Mouse (Mus musculus): Measurements from ENCODE around the gene Rln3. TPM values are rescaled to one million over a fixed set of nuclear protein-coding genes. Genes with fewer than 3 reads are reported as not detected.

Gene Rln3
- polyA plus RNA-seq, 1 experiment from 2014 or later, result 0.48 TPM

DNA sequence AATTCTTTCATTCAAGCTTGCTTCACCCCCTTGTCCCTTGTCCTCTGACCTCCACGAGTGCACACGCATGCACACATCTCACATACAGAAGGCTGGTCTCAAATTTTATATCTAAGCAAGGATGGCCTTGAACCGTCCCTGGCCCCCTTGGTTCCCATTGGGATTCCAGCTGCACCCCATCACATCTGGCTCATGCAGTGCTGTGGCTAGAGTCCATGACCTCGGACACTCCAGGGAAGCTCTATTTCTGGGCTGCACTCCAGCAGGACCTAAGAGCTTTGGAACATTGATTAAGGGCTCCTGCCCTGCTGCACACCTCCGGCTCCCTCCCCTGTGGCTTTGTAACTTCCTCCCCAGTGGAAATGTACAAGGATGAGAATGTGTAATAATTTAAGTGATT is 6.8 kb downstream of the Rln3 start:
- WGBS, result 77% methylated on average over 5 of the region's 5 CpGs

DNA sequence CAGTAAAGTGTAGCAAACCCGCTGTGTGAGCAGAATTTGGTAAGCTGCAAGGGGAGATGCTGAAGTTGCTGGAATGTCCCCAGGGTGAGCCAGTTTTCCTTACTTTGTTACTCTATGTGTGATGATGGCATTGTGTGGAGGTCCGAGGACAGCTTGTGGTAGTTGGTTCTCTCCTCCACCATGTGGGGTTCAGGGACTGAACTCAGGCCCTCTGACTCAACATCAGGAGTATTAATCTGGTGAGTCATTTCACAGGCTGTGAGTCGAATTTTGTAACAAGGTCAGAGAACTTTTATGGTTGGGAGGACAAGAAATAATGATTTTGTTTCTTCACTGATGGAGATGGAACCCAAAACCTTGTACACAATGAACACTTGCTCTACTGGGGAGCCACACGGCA is 12.0 kb downstream of the Rln3 start:
- no peak overlapping the region for H3K9ac ChIP-seq
- no peaks in the 10 kb centered on the region for H3K36me3 ChIP-seq (replicated peaks)
- H3K4me3 ChIP-seq, result no peak overlapping the region
- H3K27me3 ChIP-seq (replicated peaks), result no peaks in the 10 kb centered on the region
- no peak for ATAC-seq (replicated peaks)
- WGBS, result 76% methylated on average over 4 of the region's 4 CpGs
- no peak overlapping the region for H3K27ac ChIP-seq
- H3K4me1 ChIP-seq, result no peaks in the 10 kb centered on the region
- H3K4me2 ChIP-seq, result no peak overlapping the region
- no peaks in the 10 kb centered on the region for H3K9me3 ChIP-seq

More for the DNA sequence above, 6.8 kb downstream of the Rln3 start:
- Histone ChIP-seq H3K4me2 (no peak overlapping the region), H3K27ac (no peak overlapping the region), H3K36me3 (replicated peaks) (no peaks in the 10 kb centered on the region), H3K9ac (no peak overlapping the region), H3K4me3 (no peak overlapping the region), H3K9me3 (no peaks in the 10 kb centered on the region), H3K4me1 (peaks cover 11% of the 10 kb centered on the region), H3K27me3 (replicated peaks) (peaks cover 33% of the 10 kb centered on the region)
- ATAC-seq (replicated peaks), result no peak

DNA sequence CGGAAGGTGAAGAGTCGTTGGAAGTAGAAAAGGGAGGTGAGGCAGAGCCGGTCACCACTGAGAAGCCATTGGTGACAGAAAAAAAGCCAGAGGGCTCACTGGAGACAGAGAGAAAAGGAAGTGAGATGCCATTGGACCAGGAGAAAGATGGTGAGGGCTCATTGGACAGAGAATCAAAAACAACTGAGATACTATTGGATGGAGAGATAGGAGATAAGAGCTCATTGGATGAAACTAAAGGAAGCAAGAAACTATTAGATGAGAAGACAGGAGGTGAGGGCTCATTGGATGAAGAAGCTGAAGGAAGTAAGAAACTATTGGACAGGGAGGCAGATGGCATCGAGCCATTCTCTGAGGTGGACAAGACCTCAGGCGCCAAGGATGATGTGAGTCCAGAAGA is 15.5 kb downstream of the Rln3 start:
- WGBS, result 93% methylated on average over 5 of the region's 5 CpGs
- Histone ChIP-seq H3K4me1 (peaks cover 8% of the 10 kb centered on the region; the same call in 1 of the 2 replicates), H3K27ac (no peak overlapping the region), H3K4me2 (no peak overlapping the region), H3K9ac (no peak overlapping the region), H3K36me3 (replicated peaks) (no peaks in the 10 kb centered on the region), H3K27me3 (replicated peaks) (peaks cover 19% of the 10 kb centered on the region), H3K4me3 (no peak overlapping the region), H3K9me3 (no peaks in the 10 kb centered on the region)
- no peak for ATAC-seq (replicated peaks)

DNA sequence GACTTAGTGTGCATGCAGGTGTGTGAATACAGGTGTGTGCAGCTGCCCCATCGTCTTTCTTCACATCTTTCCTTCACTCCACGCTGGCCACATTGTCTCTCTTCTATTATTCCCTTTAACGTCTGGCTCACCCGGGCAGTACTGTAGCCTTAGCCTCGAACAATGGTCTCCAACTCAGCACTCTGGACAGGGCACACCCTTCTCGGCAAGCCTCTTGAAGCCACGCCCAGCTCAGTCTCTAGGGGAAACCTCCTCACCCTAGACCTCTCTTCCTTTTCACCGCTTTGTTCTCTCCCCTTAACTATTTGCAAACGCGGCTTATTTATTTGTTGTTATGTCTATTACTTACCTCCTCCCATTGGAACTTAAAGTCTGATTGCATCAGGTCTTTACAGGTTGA is 17.4 kb downstream of the Rln3 start:
- H3K9me3 ChIP-seq, result no peaks in the 10 kb centered on the region
- ATAC-seq (replicated peaks), result no peak
- H3K27ac ChIP-seq, result no peak overlapping the region
- H3K4me2 ChIP-seq, result no peak overlapping the region
- WGBS, result 15% methylated on average over 10 of the region's 10 CpGs
- no peaks in the 10 kb centered on the region for H3K36me3 ChIP-seq (replicated peaks)
- peaks cover 8% of the 10 kb centered on the region; the same call in 1 of the 2 replicates for H3K4me1 ChIP-seq
- peaks cover 26% of the 10 kb centered on the region for H3K27me3 ChIP-seq (replicated peaks)
- H3K9ac ChIP-seq, result no peak overlapping the region
- H3K4me3 ChIP-seq, result no peak overlapping the region

DNA sequence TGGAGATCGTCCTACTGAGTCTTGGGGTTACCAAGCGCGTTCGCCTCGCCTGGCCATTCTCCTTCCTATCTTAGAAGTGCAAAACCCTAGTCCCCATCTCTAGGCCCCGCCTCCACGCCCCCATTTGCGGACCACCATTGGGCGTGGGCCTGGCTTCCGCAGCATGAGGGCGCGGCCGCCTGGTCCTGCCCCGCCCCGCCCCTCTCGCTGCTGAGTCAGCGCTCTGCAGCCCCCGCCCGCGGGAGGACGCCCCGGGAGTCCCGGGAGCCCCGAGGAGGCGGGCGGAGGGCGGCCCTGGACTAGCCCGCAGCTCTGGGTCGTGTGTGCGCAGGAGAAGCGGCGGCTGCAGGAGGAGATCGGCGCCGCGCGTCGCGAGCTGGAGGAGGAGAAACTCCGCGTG is 18.9 kb downstream of the Rln3 start:
- ATAC-seq (replicated peaks), result peak; percentile 71
- H3K27ac ChIP-seq, result no peak overlapping the region
- H3K27me3 ChIP-seq (replicated peaks), result peaks cover 35% of the 10 kb centered on the region
- under 1% methylated on average over 41 of the region's 41 CpGs for WGBS
- peak overlapping the region; percentile 52 for H3K4me3 ChIP-seq
- no peaks in the 10 kb centered on the region for H3K9me3 ChIP-seq
- no peaks in the 10 kb centered on the region for H3K36me3 ChIP-seq (replicated peaks)
- peak overlapping the region; percentile 96 for H3K4me2 ChIP-seq
- peak overlapping the region; percentile 40 for H3K9ac ChIP-seq
- peaks cover 12% of the 10 kb centered on the region; the same call in 1 of the 2 replicates for H3K4me1 ChIP-seq

DNA sequence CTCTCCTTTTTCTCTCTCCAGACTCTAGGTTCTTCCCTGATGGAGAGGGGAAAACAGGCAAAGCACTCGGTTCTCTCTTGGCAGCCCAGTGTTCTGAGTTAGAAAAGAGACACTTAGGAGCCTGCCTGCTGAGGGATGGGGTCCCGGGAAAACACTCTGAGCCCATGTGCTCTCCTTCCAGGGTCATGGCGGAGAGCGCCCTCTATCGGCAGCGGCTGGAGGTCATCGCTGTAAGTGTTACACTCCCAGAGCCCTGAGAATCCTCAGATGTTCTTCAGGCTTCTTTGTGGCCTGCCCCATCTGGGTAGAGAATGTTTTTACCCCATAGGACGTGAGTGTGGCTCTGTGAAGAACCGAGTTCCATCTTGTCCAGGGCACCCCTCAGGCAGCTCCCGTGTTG is 20.6 kb downstream of the Rln3 start:
- no peaks in the 10 kb centered on the region for H3K9me3 ChIP-seq
- H3K4me1 ChIP-seq, result peaks cover 12% of the 10 kb centered on the region; the same call in 1 of the 2 replicates
- H3K4me2 ChIP-seq, result no peak overlapping the region
- no peak overlapping the region for H3K27ac ChIP-seq
- ATAC-seq (replicated peaks), result no peak
- H3K4me3 ChIP-seq, result no peak overlapping the region
- peaks cover 39% of the 10 kb centered on the region for H3K27me3 ChIP-seq (replicated peaks)
- WGBS, result 13% methylated on average over 10 of the region's 10 CpGs
- H3K9ac ChIP-seq, result no peak overlapping the region
- no peaks in the 10 kb centered on the region for H3K36me3 ChIP-seq (replicated peaks)

DNA sequence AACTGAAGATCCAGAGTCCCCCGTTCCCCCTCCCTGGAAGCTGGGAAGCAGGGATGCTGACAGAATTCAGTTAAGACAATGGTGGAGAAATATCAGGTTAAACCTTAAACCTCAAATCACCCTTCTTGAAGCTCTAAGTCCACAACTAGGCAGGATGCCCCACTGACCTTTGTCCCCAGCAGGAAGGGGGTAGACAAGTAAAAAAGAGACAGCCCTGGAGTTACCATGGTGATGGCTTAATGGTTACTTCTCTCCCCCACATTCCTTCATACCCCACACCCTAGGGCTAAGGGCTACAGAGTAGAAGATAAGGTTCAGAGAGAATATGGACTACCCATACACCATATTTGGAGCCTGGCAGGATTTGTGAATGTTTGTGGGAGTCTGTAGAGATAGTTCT is 21.2 kb downstream of the Rln3 start:
- Histone ChIP-seq H3K27ac (no peak overlapping the region), H3K36me3 (replicated peaks) (no peaks in the 10 kb centered on the region), H3K27me3 (replicated peaks) (peaks cover 39% of the 10 kb centered on the region), H3K9ac (no peak overlapping the region), H3K4me3 (no peak overlapping the region), H3K4me2 (no peak overlapping the region), H3K4me1 (peaks cover 12% of the 10 kb centered on the region; the same call in 1 of the 2 replicates), H3K9me3 (no peaks in the 10 kb centered on the region)
- WGBS, result 82% methylated on average over 1 of the region's 1 CpGs
- no peak for ATAC-seq (replicated peaks)

DNA sequence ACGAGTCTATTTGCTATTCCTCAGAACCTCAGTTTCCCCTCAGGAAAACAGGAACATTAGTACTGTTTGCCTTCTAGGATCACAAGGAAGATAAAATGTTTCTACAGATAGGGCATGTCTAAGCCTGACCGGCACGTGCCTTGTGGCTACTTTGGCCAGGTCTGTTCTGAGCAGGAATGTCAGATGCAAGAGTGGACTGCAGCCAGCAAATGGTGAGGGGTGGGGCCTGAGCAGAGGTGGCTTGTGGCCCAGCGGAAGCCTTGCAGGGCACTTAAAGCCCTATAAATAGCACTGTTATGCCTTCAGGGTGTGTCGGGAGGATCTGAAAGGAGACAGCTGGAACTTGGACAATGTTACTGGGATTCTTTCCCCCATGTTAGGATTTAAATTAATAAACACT is 21.7 kb downstream of the Rln3 start:
- H3K4me2 ChIP-seq, result no peak overlapping the region
- H3K27me3 ChIP-seq (replicated peaks), result peaks cover 39% of the 10 kb centered on the region
- no peak overlapping the region for H3K9ac ChIP-seq
- H3K36me3 ChIP-seq (replicated peaks), result no peaks in the 10 kb centered on the region
- no peak overlapping the region for H3K27ac ChIP-seq
- ATAC-seq (replicated peaks), result no peak
- no peaks in the 10 kb centered on the region for H3K9me3 ChIP-seq
- no peak overlapping the region for H3K4me3 ChIP-seq
- 58% methylated on average over 5 of the region's 5 CpGs for WGBS
- H3K4me1 ChIP-seq, result peaks cover 12% of the 10 kb centered on the region; the same call in 1 of the 2 replicates

DNA sequence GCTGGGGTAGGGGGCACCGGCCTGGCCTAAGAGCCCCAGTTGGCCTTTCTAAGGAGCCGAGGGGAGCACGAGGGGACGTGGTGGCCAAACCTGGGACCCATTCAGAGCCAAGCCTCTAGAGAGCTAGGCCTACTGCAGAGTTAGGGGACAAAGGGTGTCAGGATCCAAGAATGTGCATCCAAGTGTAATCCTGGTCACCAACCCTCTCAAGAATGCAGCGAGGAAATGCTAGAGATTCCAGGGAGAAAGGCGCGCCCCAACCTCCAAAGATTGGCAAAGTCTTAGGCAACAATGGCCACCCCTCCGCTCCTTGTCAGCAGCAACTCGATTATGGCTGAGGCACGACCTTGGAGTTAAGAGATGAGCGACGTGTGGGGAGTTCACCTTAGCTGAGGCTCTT is 23.2 kb downstream of the Rln3 start:
- H3K4me2 ChIP-seq, result no peak overlapping the region
- no peak overlapping the region for H3K9ac ChIP-seq
- WGBS, result 36% methylated on average over 12 of the region's 12 CpGs
- H3K27me3 ChIP-seq (replicated peaks), result peaks cover 29% of the 10 kb centered on the region
- no peaks in the 10 kb centered on the region for H3K36me3 ChIP-seq (replicated peaks)
- no peak for ATAC-seq (replicated peaks)
- no peak overlapping the region for H3K27ac ChIP-seq
- peaks cover 12% of the 10 kb centered on the region; the same call in 1 of the 2 replicates for H3K4me1 ChIP-seq
- H3K9me3 ChIP-seq, result no peaks in the 10 kb centered on the region
- no peak overlapping the region for H3K4me3 ChIP-seq

DNA sequence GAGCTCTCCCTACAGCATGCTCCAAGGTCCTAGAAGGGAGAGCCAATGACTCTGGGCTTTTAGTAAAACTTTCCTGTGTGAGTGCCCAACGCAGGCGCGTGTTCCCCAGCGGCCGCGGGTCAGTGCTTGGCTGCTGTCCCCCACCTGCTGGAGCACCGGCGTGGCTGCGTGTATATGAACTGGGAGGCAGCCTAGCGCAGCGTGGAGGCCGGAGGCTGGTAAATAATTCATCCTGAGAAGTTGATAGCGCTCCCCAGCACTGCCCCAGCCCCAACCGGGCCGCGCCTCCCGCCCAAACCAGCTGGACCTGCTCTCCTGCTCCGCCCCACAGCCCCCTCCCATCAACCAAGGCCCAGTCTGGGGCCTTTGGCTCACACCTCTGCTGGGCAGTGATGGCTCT is 23.7 kb downstream of the Rln3 start, which contains the start of gene Palm3:
Gene Palm3 (plus strand): TSS at position 376 of the 400 bp plus-strand sequence.
- Histone ChIP-seq H3K27me3 (replicated peaks) (peaks cover 25% of the 10 kb centered on the region), H3K9me3 (no peaks in the 10 kb centered on the region), H3K27ac (no peak within 1 kb of the TSS), H3K4me3 (no peak within 1 kb of the TSS), H3K36me3 (replicated peaks) (no peaks in the 10 kb centered on the region), H3K9ac (no peak within 1 kb of the TSS), H3K4me2 (no peak within 1 kb of the TSS), H3K4me1 (peaks cover 8% of the 10 kb centered on the region; the same call in 1 of the 2 replicates)
- ATAC-seq (replicated peaks), result no peak
- 10% methylated on average over 18 of the region's 18 CpGs for WGBS

DNA sequence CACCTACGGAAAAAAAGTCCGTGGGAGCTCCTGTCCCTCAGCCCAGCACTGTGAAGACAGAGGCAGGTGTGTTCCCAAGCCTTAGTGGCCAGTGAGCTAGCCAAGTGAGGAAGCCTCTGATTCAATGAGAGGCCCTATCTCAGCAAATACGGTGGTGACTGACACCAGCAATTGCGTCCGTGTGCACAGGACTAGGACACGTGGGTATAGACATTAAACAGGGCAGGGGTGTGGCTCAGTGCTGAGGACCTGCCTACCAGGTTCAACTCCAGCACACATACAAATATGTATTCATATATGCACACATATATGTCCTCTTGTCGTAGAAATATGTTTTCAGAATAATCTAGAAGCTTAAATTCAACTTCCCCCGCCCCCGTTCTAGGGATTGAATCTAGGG is 25.1 kb downstream of the Rln3 start:
- Histone ChIP-seq H3K36me3 (replicated peaks) (no peaks in the 10 kb centered on the region), H3K4me1 (peaks cover 4% of the 10 kb centered on the region; the same call in 1 of the 2 replicates), H3K4me3 (no peak overlapping the region), H3K9me3 (no peaks in the 10 kb centered on the region), H3K9ac (no peak overlapping the region), H3K27me3 (replicated peaks) (peaks cover 21% of the 10 kb centered on the region), H3K27ac (no peak overlapping the region), H3K4me2 (no peak overlapping the region)
- WGBS, result 87% methylated on average over 9 of the region's 9 CpGs
- ATAC-seq (replicated peaks), result no peak

DNA sequence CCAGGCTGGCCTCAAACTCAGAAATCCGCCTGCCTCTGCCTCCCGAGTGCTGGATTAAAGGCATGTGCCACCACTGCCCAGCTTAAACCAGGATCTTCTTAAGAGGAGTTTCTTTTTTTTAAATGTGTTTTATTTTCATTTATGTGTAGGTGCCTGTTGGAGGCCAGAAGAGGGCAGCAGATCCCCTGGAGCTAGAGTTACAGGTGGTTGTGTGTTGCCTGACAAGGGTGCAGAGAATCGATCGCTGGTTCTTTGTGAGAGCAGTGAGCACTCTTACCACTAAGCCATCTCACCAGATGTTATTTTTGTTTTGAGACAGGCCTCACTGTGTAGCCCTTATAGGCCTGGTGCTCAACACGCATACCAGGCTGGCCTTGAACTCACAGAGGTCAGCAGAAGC is 29.0 kb downstream of the Rln3 start:
- 93% methylated on average over 5 of the region's 5 CpGs for WGBS
- H3K9me3 ChIP-seq, result no peaks in the 10 kb centered on the region
- no peak overlapping the region for H3K27ac ChIP-seq
- H3K27me3 ChIP-seq (replicated peaks), result peaks cover 30% of the 10 kb centered on the region
- H3K4me2 ChIP-seq, result no peak overlapping the region
- no peaks in the 10 kb centered on the region for H3K36me3 ChIP-seq (replicated peaks)
- peaks cover 19% of the 10 kb centered on the region for H3K4me1 ChIP-seq
- no peak overlapping the region for H3K9ac ChIP-seq
- no peak for ATAC-seq (replicated peaks)
- H3K4me3 ChIP-seq, result no peak overlapping the region

DNA sequence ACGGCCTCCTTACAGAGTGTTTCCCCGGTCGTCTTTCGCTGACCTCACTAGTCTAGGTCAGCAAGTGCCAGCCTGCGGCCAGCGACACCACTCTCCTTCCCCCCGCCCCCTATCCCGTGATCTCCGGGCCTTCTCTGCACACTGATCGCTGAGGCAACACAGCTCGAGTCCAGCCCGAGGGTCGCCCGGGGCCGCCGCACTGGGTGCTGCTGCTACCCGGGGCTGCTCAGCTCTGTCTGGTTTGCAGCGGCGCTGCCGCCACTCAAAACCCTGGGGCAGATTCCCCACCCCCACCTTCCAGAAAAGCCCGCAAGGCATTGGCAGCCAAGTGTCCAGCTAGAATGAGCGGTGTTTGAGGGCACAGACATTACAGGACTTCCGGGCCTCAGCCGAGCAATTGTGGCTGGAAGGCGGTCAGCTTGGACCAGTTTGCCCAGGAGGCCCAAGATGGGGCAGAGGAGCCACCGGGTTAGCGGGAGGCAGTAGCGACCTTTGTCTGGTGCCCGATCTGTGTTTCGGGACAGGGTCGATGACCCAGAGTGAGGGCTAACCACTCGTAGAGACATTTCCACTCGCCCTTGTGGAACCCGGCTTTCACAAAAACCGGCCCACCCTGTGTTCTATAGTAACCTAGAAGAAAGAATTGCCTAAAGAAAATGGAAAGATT is 32.2 kb downstream of the Rln3 start:
- H3K36me3 ChIP-seq (replicated peaks), result no peaks in the 10 kb centered on the region
- peaks cover 35% of the 10 kb centered on the region for H3K27me3 ChIP-seq (replicated peaks)
- H3K27ac ChIP-seq, result no peak overlapping the region
- peaks cover 28% of the 10 kb centered on the region for H3K4me1 ChIP-seq
- H3K4me3 ChIP-seq, result peak overlapping the region; percentile 54
- ATAC-seq (replicated peaks), result no peak; the same call in 1 of the 2 replicates
- H3K9ac ChIP-seq, result no peak overlapping the region
- 3% methylated on average over 35 of the region's 35 CpGs for WGBS
- H3K4me2 ChIP-seq, result peak overlapping the region; percentile 98
- H3K9me3 ChIP-seq, result no peaks in the 10 kb centered on the region
